Mouse (Mus musculus) MEL (cell line): ENCODE results near the gene Ankmy2.

Experiments
- CTCF ChIP-seq, 3 experiments: IDR thresholded peaks in 2 of 3; conservative IDR thresholded peaks in 1 of 3; 2 replicates each; pipeline ENCODE4 v1.5.1; 2011 to 2012; ENCODE audit warnings: low read length in 3 of 3, low read depth in 2 of 3, mild to moderate bottlenecking in 2 of 3, improper control_type of control experiment in 1 of 3, inconsistent platforms in 1 of 3, mixed read lengths in 1 of 3, moderate library complexity in 1 of 3; ENCODE audit not compliant: control insufficient read depth in 1 of 3, insufficient read depth in 1 of 3, poor library complexity in 1 of 3, severe bottlenecking in 1 of 3
- EP300 ChIP-seq, 2 experiments: IDR thresholded peaks; 2 replicates each; pipeline ENCODE4 v1.6.1; 2011; ENCODE audit warnings: improper control_type of control experiment in 2 of 2, low read length in 2 of 2, low read depth in 1 of 2, mild to moderate bottlenecking in 1 of 2
- MAX ChIP-seq: IDR thresholded peaks from 2 replicates; pipeline ENCODE4 v1.6.1; 2011; ENCODE audit warnings: low read length, improper control_type of control experiment
- NRF1 ChIP-seq: IDR thresholded peaks from 2 replicates; pipeline ENCODE4 v1.6.1; 2014; ENCODE audit warnings: low read depth, mild to moderate bottlenecking, inconsistent platforms, low read length, improper control_type of control experiment, moderate library complexity; ENCODE audit not compliant: poor library complexity, insufficient read depth, severe bottlenecking
- POLR2A ChIP-seq, 2 experiments: IDR thresholded peaks; 2 replicates each; pipeline ENCODE4 v1.6.1; 2011 to 2012; ENCODE audit warnings: low read length in 2 of 2, mild to moderate bottlenecking in 2 of 2, control low read depth in 1 of 2, improper control_type of control experiment in 1 of 2, low read depth in 1 of 2, moderate library complexity in 1 of 2; ENCODE audit not compliant: control insufficient read depth in 1 of 2, insufficient read depth in 1 of 2, poor library complexity in 1 of 2
- RAD21 ChIP-seq: IDR thresholded peaks from 2 replicates; pipeline ENCODE4 v1.6.1; 2011; ENCODE audit warnings: mild to moderate bottlenecking, low read depth, low read length, improper control_type of control experiment
- TAL1 ChIP-seq: IDR thresholded peaks from 2 replicates; pipeline ENCODE4 v1.6.1; 2012; ENCODE audit warnings: mild to moderate bottlenecking, inconsistent platforms, low read length, moderate library complexity, mixed read lengths
- ZMIZ1 ChIP-seq: IDR thresholded peaks from 2 replicates; pipeline ENCODE4 v1.6.1; 2012; ENCODE audit warnings: low read depth, mild to moderate bottlenecking, inconsistent platforms, low read length, improper control_type of control experiment, moderate library complexity

- TF ChIP-seq CTCF (IDR thresholded peaks at IDR 0.05 in 2 of 3, conservative IDR thresholded peaks at IDR 0.05 in 1 of 3; ENCODE audit: control insufficient read depth in 1 of 3, insufficient read depth in 1 of 3, low read depth in 2 of 3, low read length in 3 of 3, poor library complexity in 1 of 3, severe bottlenecking in 1 of 3) (no peak), EP300 (IDR thresholded peaks at IDR 0.05; ENCODE audit: low read depth in 1 of 2, low read length in 2 of 2) (no peak), POLR2A (IDR thresholded peaks at IDR 0.05; ENCODE audit: control insufficient read depth in 1 of 2, insufficient read depth in 1 of 2, low read depth in 1 of 2, low read length in 2 of 2, poor library complexity in 1 of 2) (no peak), NRF1 (no peak), RAD21 (no peak), ZMIZ1 (no peak), TAL1 (no peak), MAX (no peak)
Observed at GRCm38 (mm10) chr12:36189610-36190009, 32.7 kb downstream of the Ankmy2 start.
